Mouse (Mus musculus) liver, adult 2 months (tissue): ENCODE results near the gene 4930415O20Rik. TPM values are rescaled to one million over a fixed set of nuclear protein-coding genes. Genes with fewer than 3 reads are reported as not detected.

Source experiments
- DNase-seq: peaks from one replicate; pipeline ENCODE4 v3.0.0-alpha.2; 2011; ENCODE audit warnings: low read depth, low spot score; ENCODE audit errors: extremely low read depth
- H3K27ac ChIP-seq: fragments of 200-500 bp; replicated peaks from 2 replicates; pipeline ENCODE4 v1.5.1; 2012; ENCODE audit warnings: low read depth, mild to moderate bottlenecking, control low read depth, inconsistent platforms, low read length; ENCODE audit not compliant: insufficient read depth
- H3K27me3 ChIP-seq: fragments of 200-500 bp; 2 replicates; pipeline ENCODE4 v1.6.1; 2012; ENCODE audit warnings: mild to moderate bottlenecking, moderate library complexity, low read length, inconsistent platforms; ENCODE audit not compliant: control insufficient read depth, insufficient read depth
- H3K36me3 ChIP-seq: fragments of 200-500 bp; 2 replicates; pipeline ENCODE4 v1.6.1; 2012; ENCODE audit warnings: low read length, inconsistent platforms; ENCODE audit not compliant: control insufficient read depth, insufficient read depth
- H3K4me1 ChIP-seq: fragments of 200-500 bp; 2 replicates; pipeline ENCODE4 v1.6.1; 2011; ENCODE audit warnings: low read length; ENCODE audit not compliant: control insufficient read depth, insufficient read depth
- H3K4me3 ChIP-seq: fragments of 200-500 bp; 2 replicates; pipeline ENCODE4 v1.5.1; 2011; ENCODE audit warnings: low read depth, mild to moderate bottlenecking, control low read depth, low read length, moderate library complexity; ENCODE audit not compliant: insufficient read depth
- H3K79me2 ChIP-seq: fragments of 200-500 bp; 2 replicates; pipeline ENCODE4 v1.6.1; 2012; ENCODE audit warnings: inconsistent platforms, mild to moderate bottlenecking, low read length, moderate library complexity; ENCODE audit not compliant: control insufficient read depth, insufficient read depth
- H3K9ac ChIP-seq: fragments of 200-500 bp; 2 replicates; pipeline ENCODE4 v1.6.1; 2012; ENCODE audit warnings: low read depth, mild to moderate bottlenecking, control low read depth, inconsistent platforms, low read length
- CTCF ChIP-seq: fragments of 200-500 bp; IDR thresholded peaks from 2 replicates; pipeline ENCODE4 v1.5.1; 2011; ENCODE audit warnings: low read depth, low read length, control low read depth
- POLR2A ChIP-seq: fragments of 200-500 bp; IDR thresholded peaks from 2 replicates; pipeline ENCODE4 v1.6.1; 2011; ENCODE audit warnings: low read length, control low read depth; ENCODE audit not compliant: insufficient read depth; ENCODE audit errors: extremely low read depth
- WGBS: fragments of 180-500 bp; shearing (Covaris S2); methylation state at CpG from one replicate; pipeline ENCODE4 v1.1.7; 2018; 5-methylcytosine and 5-hydroxymethylcytosine counted together
- polyA plus RNA-seq: library from polyadenylated mRNA; depleted of rRNA; stranded (reverse); fragments of >200 nt; gene quantifications from 2 replicates; pipeline ENCODE4 v1.2.3, GENCODE M21; 2012
- total RNA-seq: library from RNA; depleted of rRNA; stranded (reverse); fragments of >200 nt; gene quantifications from 2 replicates; pipeline ENCODE4 v1.2.3, GENCODE M21; 2014

Gene 4930415O20Rik
- total and polyA plus RNA-seq, 2 experiments = not detected

DNA sequence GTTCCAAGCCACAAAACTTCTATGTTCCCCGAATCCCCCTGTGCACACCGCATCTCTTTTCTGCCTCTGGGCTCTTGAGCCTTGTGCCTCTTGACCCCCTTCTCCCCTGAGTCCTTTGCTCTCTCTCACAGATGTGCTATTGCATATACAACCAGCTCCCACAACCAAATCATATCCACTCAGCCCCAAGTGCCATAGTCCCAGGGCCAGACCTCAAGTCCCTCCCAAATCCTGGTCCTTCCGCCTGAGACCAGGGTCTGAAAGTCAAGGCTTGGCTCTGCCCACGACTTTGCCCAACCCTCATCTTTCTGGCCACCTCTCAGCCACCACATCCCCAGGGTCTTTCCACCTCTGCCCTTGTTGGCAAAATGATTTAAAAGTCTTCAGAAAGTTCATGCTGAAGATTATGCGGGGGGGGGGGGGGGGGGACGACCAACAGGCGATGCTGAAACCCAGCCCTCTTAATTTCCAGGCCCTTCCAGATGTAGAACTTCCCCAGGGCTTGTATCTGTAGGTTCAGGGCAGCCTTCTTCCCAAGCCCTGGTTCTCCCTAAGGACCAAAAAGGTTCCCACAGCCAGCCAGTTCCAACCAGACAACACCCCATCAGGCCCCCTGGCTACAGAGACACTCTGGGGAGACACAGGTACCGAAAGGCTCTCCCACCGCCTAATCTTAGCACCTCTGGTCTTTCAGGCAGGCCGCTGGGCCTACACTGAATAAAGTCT, 37.4 kb downstream of the 4930415O20Rik start:
- WGBS = 25% methylated on average over 10 of the region's 10 CpGs
- H3K79me2 ChIP-seq = peaks cover 7% of the 10 kb centered on the region; the same call in 1 of the 2 replicates
- H3K27ac ChIP-seq = no peak overlapping the region
- TF ChIP-seq CTCF (no peak), POLR2A (no peak)
- H3K36me3 ChIP-seq = no peaks in the 10 kb centered on the region
- H3K4me1 ChIP-seq = peaks cover 7% of the 10 kb centered on the region; the same call in 1 of the 2 replicates
- DNase-seq = no peak
- H3K27me3 ChIP-seq = no peaks in the 10 kb centered on the region
- H3K4me3 ChIP-seq = peak overlapping the region; percentile 87
- peak overlapping the region; percentile 76 for H3K9ac ChIP-seq

DNA sequence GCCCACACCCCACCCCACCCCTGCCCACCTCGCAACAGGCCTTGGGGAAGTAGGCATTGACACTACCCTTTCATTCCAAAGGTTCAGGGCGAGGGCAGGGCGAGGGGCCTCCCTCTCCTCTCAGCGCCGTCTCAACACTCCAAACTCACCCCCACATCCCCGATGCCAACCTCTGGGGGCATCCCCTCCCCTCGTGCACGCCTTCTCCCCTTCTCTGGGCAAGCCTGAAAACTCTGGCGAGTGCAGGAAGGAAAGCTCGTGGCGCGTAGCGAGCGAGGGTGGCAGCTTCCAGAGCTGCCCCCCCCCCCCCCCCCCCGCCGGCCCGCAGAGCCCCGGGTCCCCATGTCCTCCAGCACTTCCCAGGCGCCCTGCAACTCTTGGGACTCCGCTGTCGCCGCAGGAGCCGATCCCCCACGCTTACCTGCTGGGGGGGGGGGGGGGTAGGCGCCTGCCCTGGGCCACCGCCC, 38.0 kb downstream of the 4930415O20Rik start:
- no peak overlapping the region; the same call in 1 of the 2 replicates for H3K27ac ChIP-seq
- DNase-seq = no peak
- H3K9ac ChIP-seq = peak overlapping the region; percentile 76
- TF ChIP-seq POLR2A (no peak), CTCF (no peak)
- no peaks in the 10 kb centered on the region for H3K36me3 ChIP-seq
- peak overlapping the region; percentile 87 for H3K4me3 ChIP-seq
- WGBS = 4% methylated on average over 10 of the region's 26 CpGs
- H3K27me3 ChIP-seq = no peaks in the 10 kb centered on the region
- H3K4me1 ChIP-seq = peaks cover 5% of the 10 kb centered on the region; the same call in 1 of the 2 replicates
- peaks cover 5% of the 10 kb centered on the region; the same call in 1 of the 2 replicates for H3K79me2 ChIP-seq

DNA sequence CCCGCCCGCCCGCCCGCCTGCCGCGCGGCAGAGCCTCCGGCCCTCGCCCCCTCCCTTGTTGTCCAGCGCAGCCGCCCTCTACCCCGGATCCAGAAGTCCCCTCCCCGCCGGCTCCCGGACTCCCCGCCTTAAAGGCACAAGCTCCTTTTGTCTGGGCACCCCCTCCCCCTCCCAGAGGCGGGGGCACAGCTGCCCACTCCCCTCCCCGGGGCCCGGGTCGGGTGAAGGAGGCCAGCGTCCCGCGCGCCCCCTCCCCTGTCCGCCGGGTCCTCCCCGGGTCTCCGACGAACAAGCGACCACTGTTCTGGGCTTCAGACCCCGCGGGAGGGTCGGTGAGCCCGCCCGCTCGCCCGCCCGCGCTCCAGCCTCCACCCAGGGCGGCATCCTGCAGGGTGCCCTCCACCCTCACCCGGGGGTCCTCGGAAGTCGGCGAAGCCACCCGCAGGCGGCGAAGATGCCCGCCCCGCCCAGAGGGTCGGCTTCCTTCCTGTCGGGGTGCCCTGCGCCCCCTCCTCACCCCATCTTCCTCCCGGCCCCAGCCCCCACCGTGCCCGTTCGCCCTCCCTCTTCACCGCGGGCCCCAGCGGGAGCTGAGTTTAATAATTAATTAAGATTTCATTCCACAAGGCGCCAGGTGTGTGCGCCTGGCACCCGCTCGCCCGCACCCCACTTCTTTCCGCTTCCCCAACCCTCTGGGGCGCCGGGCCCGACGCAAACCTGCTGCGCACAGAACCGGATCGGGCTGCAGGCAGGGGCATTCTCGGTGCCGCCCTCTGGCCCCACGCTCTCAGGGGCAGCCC, 38.7 kb downstream of the 4930415O20Rik start, which contains the start of gene Adcy6:
TSS of gene Adcy6 (minus strand) at position 746 of the 800 bp plus-strand sequence.
- Histone ChIP-seq H3K36me3 (no peaks in the 10 kb centered on the region), H3K27me3 (no peaks in the 10 kb centered on the region), H3K4me1 (peaks cover 5% of the 10 kb centered on the region; the same call in 1 of the 2 replicates), H3K79me2 (no peaks in the 10 kb centered on the region; the same call in 1 of the 2 replicates), H3K4me3 (peak within 1 kb of the TSS; percentile 87), H3K27ac (peak within 1 kb of the TSS; percentile 75), H3K9ac (peak within 1 kb of the TSS; percentile 76)
- peak; percentile 63 for DNase-seq
- 2% methylated on average over 70 of the region's 75 CpGs for WGBS
- TF ChIP-seq CTCF = no peak
- 0 out of 2 replicates have a peak, but pooled peaks have one; percentile 6 for TF ChIP-seq POLR2A

DNA sequence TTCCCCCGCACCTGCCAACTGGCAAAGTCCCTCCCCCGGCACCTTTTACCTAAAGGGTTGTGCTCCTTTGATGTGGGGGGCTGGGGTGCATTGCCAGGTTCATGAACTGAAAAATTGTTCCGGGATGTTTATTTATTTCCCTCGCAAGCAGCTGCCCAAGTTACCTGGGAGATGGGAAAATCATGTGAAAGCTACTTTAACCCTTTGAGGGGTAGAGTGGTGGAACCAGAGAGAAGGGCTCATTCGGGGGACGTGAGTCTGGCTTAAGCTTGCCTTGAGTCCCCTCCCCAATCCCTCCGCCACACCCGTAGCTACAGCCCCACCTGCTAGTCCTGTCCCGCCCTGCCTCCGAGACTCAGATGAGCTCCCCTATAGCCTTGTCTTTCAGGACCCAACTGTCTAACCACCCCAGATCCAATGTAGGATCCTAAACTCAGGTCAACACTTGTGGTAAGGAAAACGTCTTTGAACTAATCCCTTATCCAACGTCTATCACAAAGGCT, 39.4 kb downstream of the 4930415O20Rik start:
- Histone ChIP-seq H3K36me3 (no peaks in the 10 kb centered on the region), H3K27ac (peak overlapping the region; percentile 44), H3K4me1 (peaks cover 5% of the 10 kb centered on the region; the same call in 1 of the 2 replicates), H3K4me3 (peak overlapping the region; percentile 87), H3K27me3 (no peaks in the 10 kb centered on the region), H3K79me2 (no peaks in the 10 kb centered on the region; the same call in 1 of the 2 replicates), H3K9ac (peak overlapping the region; percentile 76)
- TF ChIP-seq CTCF = no peak
- no peak for TF ChIP-seq POLR2A
- WGBS = 14% methylated on average over 12 of the region's 12 CpGs
- peak; percentile 80 for DNase-seq

DNA sequence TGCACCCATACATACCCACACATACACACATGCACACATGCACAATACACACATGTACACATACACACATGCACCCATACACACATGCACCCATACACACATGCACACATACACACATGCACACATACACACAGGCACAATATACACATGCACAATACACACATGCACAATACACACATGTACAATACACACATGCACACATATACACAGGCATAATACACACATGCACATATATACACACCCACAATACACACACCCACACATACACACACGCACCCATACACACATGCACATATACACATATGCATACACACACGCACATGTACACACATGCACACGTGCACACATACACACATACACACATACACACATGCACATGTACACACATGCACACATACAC, 41.4 kb downstream of the 4930415O20Rik start:
- TF ChIP-seq CTCF = no peak
- TF ChIP-seq POLR2A = no peak
- Histone ChIP-seq H3K79me2 (no peaks in the 10 kb centered on the region; the same call in 1 of the 2 replicates), H3K27me3 (no peaks in the 10 kb centered on the region), H3K36me3 (no peaks in the 10 kb centered on the region), H3K27ac (no peak overlapping the region), H3K4me3 (no peak overlapping the region), H3K9ac (no peak overlapping the region), H3K4me1 (peaks cover 7% of the 10 kb centered on the region; the same call in 1 of the 2 replicates)
- 98% methylated on average over 3 of the region's 3 CpGs for WGBS
- no peak for DNase-seq
